Mouse (Mus musculus): Measurements from ENCODE around the gene 4930407I10Rik. TPM values are rescaled to one million over a fixed set of nuclear protein-coding genes. Genes with fewer than 3 reads are reported as not detected.

Gene 4930407I10Rik
- total RNA-seq, 4 experiments from 2014 or later, result not detected

DNA sequence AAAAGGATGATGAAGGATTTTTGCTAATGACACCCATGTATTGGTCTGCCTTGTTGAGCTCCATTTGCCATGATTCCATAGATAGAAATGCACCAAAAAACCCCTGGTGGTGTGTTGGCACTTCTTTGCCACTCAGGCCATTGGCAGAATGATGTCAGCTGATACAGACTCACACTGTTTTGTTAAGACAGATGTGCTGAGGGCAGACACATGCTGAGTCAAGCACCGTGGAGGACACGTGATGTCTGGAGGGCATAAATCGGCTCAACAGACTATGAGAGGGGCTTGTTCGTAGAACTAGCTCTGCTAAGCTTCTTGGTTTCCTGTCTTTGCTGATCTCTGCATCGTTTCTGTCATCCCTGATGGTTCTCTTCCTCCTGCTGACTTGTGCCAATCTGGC, 6.4 kb upstream of the 4930407I10Rik start:
- no peak for DNase-seq (ENCODE audit: low spot score in 2 of 2)

DNA sequence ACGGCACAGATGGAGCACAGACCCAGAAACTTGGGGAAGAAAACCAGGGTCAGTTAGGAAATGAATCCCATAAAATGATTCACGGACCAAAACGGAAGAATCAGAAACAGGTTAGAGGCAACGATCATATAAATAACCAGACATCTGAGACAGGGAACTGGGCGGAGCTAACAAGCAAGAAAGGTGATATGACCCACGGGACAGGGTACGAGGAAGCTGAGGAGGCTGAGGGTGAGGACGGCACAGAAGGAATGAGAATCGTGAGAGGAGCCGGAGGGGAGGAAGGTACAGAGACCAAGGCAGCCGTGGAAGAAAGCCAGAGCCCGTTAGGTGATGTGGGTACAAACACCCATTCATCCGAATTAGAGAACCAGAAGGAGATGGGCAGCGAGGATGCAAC, 5.0 kb downstream of the 4930407I10Rik start:
- DNase-seq (ENCODE audit: low spot score in 2 of 2), result no peak

DNA sequence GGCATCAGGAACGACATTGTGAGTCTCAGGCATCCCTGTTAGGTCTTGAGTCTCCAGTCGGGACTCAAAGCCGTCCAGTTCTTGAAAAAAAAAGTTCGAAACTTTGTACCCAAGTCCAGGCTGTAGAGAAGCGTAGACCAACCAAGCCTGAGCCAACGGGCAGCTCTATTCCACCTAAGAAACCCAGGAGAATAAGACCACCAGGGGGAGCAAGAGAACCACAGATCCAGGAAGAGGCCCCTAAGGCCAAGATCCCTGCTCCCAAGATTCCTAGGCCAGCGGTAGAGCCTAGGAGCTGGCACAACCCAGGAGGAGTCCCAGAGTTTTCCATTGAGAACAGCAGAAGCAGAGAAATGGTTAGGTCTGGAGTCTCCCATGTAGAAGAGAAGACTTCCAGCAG, 6.6 kb downstream of the 4930407I10Rik start:
- peak in 1 of 2 experiments; percentile 42 for DNase-seq (ENCODE audit: low spot score in 2 of 2)

GRCm38 (mm10) chr15:82069898-82070297, 10.9 kb downstream of the 4930407I10Rik start, which contains the start of gene Mei1:
Gene Mei1 (plus strand): TSS chr15:82069996.
- no peak for DNase-seq (ENCODE audit: low spot score in 2 of 2)

DNA sequence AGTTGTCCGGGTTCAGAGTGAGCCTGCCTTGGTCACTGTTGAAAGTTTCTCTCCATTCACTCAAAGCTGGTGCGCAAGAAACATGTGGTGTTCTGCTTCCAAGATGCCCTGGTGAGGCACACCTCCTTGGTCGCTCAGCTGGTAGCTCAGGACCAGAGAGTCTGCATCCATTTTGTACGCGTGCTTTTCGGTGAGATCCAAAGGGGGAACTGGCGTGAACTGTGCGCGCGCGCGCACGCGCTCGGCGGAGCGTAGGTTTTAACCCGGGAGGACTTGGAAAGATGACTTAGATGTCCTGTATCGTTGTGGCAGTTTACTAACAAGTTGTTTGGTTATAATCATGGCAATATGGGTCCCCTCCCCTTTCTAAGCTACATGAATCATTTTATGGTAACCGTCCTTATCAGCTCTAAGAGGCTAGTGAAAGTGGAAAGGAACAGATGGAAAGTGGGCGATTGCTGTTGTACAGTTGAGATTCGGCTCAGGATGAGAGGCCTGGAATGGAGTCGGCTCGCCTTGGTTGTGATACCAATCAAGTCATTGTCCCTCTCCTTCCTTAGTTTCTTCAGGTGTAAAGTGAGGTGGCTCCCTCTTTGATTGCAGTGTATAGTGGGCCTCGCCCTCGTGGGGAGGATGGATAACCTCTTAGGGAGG, 13.0 kb downstream of the 4930407I10Rik start:
- DNase-seq (ENCODE audit: low spot score in 2 of 2), result peak in 1 of 2 experiments; percentile 36

DNA sequence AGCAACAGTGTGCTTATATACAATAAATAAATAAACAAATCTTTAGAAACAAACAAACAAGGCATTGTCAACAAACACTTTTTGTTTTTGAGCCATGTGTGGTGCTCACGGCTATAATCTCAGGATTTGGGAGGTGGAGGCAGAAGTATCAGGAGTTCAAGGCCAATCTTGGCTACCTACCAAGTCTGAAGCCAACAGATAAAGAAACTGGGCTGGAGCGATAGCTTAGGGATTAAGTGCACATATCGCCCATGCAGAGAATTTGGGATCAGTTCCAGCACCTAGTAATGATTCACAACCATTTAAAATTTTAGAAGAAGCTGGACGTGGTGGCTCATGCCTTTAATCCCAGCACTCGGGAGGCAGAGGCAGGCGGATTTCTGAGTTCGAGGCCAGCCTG, 14.5 kb downstream of the 4930407I10Rik start:
- DNase-seq (ENCODE audit: low spot score in 2 of 2), result no peak

DNA sequence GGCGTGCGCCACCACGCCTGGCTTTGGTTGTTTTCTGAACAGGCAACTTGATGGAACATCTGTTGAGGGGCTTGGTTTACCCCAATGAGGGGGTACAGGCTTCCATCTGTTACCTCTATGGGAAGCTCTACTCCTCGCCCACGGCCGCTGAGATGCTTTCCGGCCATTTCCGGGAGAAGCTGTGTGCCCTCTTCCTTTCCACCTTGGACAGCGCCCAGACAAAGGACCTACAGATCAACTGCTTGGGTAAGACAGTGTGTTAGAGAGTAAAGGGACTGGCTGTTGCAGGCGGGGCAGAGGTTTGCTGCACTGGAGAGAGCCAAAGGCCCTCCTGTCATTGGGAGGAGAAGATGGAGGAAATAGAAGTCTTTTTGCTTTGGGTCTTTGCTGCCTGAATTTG, 20.9 kb downstream of the 4930407I10Rik start:
- no peak for DNase-seq (ENCODE audit: low spot score in 2 of 2)

- DNase-seq (ENCODE audit: low spot score in 2 of 2), result peak; percentile 38 to 83
Measured at GRCm38 (mm10) chr15:82081161-82081560, 22.2 kb downstream of the 4930407I10Rik start.

- peak in 1 of 2 experiments; percentile 65 for DNase-seq (ENCODE audit: low spot score in 2 of 2)
Measured at GRCm38 (mm10) chr15:82085606-82086005, 26.7 kb downstream of the 4930407I10Rik start.

GRCm38 (mm10) chr15:82086131-82086530, 27.2 kb downstream of the 4930407I10Rik start:
- peak in 1 of 2 experiments; percentile 65 for DNase-seq (ENCODE audit: low spot score in 2 of 2)

- DNase-seq (ENCODE audit: low spot score in 2 of 2), result peak in 1 of 2 experiments; percentile 58
Measured at GRCm38 (mm10) chr15:82087266-82087665, 28.3 kb downstream of the 4930407I10Rik start.

- DNase-seq (ENCODE audit: low spot score in 2 of 2), result peak in 1 of 2 experiments; percentile 35
Measured at GRCm38 (mm10) chr15:82091061-82091460, 32.1 kb downstream of the 4930407I10Rik start.

DNA sequence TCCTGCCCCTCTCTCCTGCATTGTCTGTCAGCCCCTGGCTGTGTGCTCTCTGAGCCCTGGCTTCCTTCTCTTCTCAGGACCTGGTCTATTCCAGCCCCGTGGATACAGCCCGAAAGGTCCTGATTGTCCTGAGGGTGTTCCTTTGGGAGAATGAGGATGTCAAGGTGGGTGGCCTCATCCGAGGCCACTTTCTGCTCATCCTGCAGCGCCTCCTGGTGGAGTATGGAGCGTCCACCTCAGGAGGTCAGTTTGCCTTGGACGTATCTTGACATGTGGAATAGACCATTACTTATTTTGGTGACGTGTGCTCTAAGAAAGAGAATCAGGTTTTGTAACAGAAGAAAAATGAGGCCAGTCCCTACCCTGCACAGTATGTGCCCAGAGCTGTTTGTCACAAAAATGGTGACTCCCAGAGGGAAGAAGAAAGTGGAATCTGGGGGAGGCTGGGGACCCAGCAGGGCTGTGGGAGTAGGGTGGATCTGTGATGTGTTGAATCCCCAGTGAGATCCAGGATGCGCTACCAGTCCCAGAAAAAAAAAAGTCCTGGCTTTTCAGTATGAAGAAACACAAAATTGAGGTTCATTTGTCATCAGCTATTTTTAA, 48.1 kb downstream of the 4930407I10Rik start:
- DNase-seq (ENCODE audit: low spot score in 2 of 2), result peak in 1 of 2 experiments; percentile 56

Other genes with a start within 250 kb of the 4930407I10Rik start
- 10 to 100 TPM; 26.6 to 40.2 (median 33.5) TPM for gene Tob2, start 200.4 kb upstream of the 4930407I10Rik start, total RNA-seq (2022)
- gene Phf5a, start 187.2 kb upstream of the 4930407I10Rik start, total RNA-seq (2022), result 10 to 100 TPM; 38.1 to 43.5 (median 38.2) TPM
- 100 to 1,000 TPM; 453 to 537 (median 485) TPM for gene Aco2, start 186.8 kb upstream of the 4930407I10Rik start, total RNA-seq (2022)
- gene Polr3h, start 132.9 kb upstream of the 4930407I10Rik start, total RNA-seq (2022), result 10 to 100 TPM; 52.4 to 56.6 (median 55.3) TPM
- gene Csdc2, start 122.4 kb upstream of the 4930407I10Rik start, total RNA-seq (2022), result 10 to 100 TPM; 73.0 to 81.8 (median 75.8) TPM
- 100 to 1,000 TPM; 180 to 198 (median 188) TPM for gene Pmm1, start 98.2 kb upstream of the 4930407I10Rik start, total RNA-seq (2022)
- not detected for gene 1700029P11Rik, start 78.6 kb upstream of the 4930407I10Rik start, total RNA-seq (2022)
- gene Xrcc6, start 71.3 kb upstream of the 4930407I10Rik start, total RNA-seq (2022), result 10 to 100 TPM; 21.9 to 28.5 (median 26.0) TPM
- gene Desi1, start 25.3 kb upstream of the 4930407I10Rik start, total RNA-seq (2022), result 100 to 1,000 TPM in 2 of 4 experiments, 10 to 100 TPM in 2; 81.8 to 126 (median 105) TPM
- 100 to 1,000 TPM; 103 to 133 (median 117) TPM for gene Snu13, start 11.6 kb upstream of the 4930407I10Rik start, total RNA-seq (2022)
- gene Mei1, start 10.8 kb downstream of the 4930407I10Rik start, total RNA-seq (2022), result 1 to 10 TPM; 3.9 to 5.5 (median 4.0) TPM
- 10 to 100 TPM in 1 of 4 experiments, 1 to 10 TPM in 3; 8.1 to 11.8 (median 9.0) TPM for gene Ccdc134, start 68.8 kb downstream of the 4930407I10Rik start, total RNA-seq (2022)
- 100 to 1,000 TPM; 204 to 229 (median 207) TPM for gene Srebf2, start 88.0 kb downstream of the 4930407I10Rik start, total RNA-seq (2022)
- 1 to 10 TPM; 3.1 to 5.3 (median 5.0) TPM for gene Shisa8, start 153.7 kb downstream of the 4930407I10Rik start, total RNA-seq (2022)
- gene Tnfrsf13c, start 165.2 kb downstream of the 4930407I10Rik start, total RNA-seq (2022), result under 1 TPM; 0.37 to 0.98 (median 0.64) TPM
- 1 to 10 TPM; 2.7 to 4.3 (median 4.1) TPM for gene Cenpm, start 185.6 kb downstream of the 4930407I10Rik start, total RNA-seq (2022)
- 100 to 1,000 TPM; 104 to 114 (median 110) TPM for gene 1500009C09Rik, start 193.2 kb downstream of the 4930407I10Rik start, total RNA-seq (2022)
- gene Sept3, start 215.7 kb downstream of the 4930407I10Rik start, total RNA-seq (2022), result 100 to 1,000 TPM; 491 to 572 (median 530) TPM
- not detected for gene Wbp2nl, start 239.8 kb downstream of the 4930407I10Rik start, total RNA-seq (2022)